Mouse (Mus musculus) erythroblast, embryonic 14.5 days (primary cell): ENCODE measurements around the gene Atp6v1b1.

ENCODE experiments used
- GATA1 ChIP-seq: IDR thresholded peaks from 2 replicates; pipeline ENCODE4 v1.6.1; 2012; ENCODE audit warnings: low read length, inconsistent platforms, mixed read lengths
- TAL1 ChIP-seq: IDR thresholded peaks from 3 replicates; pipeline ENCODE4 v1.6.1; 2012; ENCODE audit warnings: low read length, inconsistent platforms, mixed read lengths

- TF ChIP-seq TAL1 (no peak), GATA1 (no peak)
These were observed 28.3 kb upstream of the Atp6v1b1 start for GRCm38 (mm10) chr6:83714221-83715123.
